ENCODE assay signal across 16 mouse cellular contexts in the genomic region with DNA sequence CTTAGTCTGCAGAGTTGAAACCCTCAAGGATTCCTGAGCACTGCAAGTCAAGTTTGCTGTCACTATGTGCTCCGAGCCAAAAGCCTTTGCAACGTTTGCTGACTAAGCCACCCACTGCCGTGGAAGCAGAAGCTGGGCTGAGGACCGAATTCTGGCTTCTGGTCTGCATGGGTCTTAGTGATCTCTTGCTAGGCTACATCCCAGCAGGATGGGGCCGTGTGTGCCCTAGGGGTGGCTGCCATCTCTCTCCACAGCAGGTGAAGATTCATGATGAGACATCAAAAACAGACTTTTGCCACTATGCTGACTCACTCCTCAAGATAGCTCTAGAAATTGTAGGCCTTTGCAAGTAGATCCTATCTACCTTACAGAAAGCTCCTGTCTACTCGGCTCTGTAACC.
A peak's percentile ranks its signal among the peaks of the same experiment; 100 is the strongest.
DNase-seq lines count a peak whose midpoint lies in the region; ATAC-seq lines count a peak whose summit lies in the region.
"Had no signal": no experiment of that assay in that cellular context is flagged by ENCODE, and none has a peak within 500 bp of the region (broad histone marks: within the 10 kb centered on the region; RNA-seq: fewer than 3 reads in every experiment).

No protein-coding gene starts in this region.

- no peak overlapping the region for H3K4me2 ChIP-seq in midbrain, embryonic 16.5 days (ENCODE audit: low read length)
- H3K4me2 ChIP-seq: heart, embryonic 15.5 days; hindbrain, embryonic 14.5 days; limb, embryonic 12.5 days; midbrain, embryonic 13.5 days had no signal

- 0 out of 2 replicates have a peak, but pooled peaks cover 3% of the 10 kb centered on the region for H3K36me3 ChIP-seq in midbrain, embryonic 16.5 days (ENCODE audit: control insufficient read depth, insufficient read depth, low read length)

- no peak overlapping the region for H3K4me3 ChIP-seq in midbrain, embryonic 16.5 days (ENCODE audit: low read depth, low read length)
- H3K4me3 ChIP-seq: heart, embryonic 15.5 days; limb, embryonic 12.5 days; midbrain, embryonic 13.5 days had no signal

- ATAC-seq in midbrain, embryonic 16.5 days: no peak
- no peak for ATAC-seq in CD4-positive, CD25-positive, alpha-beta regulatory T cell, adult 4 months
- ATAC-seq: midbrain, embryonic 13.5 days had no signal

- H3K27ac ChIP-seq in midbrain, embryonic 16.5 days (ENCODE audit: low read length): no peak overlapping the region
- H3K27ac ChIP-seq: heart, embryonic 15.5 days; hindbrain, embryonic 14.5 days; limb, embryonic 12.5 days; midbrain, embryonic 13.5 days had no signal

- H3K9ac ChIP-seq in midbrain, embryonic 16.5 days (ENCODE audit: low read depth, low read length): no peak overlapping the region
- H3K9ac ChIP-seq: heart, embryonic 15.5 days; hindbrain, embryonic 14.5 days; limb, embryonic 12.5 days; midbrain, embryonic 13.5 days had no signal

- H3K27me3 ChIP-seq in midbrain, embryonic 16.5 days (ENCODE audit: control insufficient read depth, insufficient read depth, low read depth, low read length): no peaks in the 10 kb centered on the region
- H3K27me3 ChIP-seq: heart, embryonic 15.5 days; limb, embryonic 12.5 days; midbrain, embryonic 13.5 days had no signal

- 77% methylated on average over 6 of the region's 6 CpGs for WGBS in midbrain, embryonic 16.5 days

- no peaks in the 10 kb centered on the region for H3K9me3 ChIP-seq in midbrain, embryonic 16.5 days (replicated peaks; ENCODE audit: control insufficient read depth, low read length, poor library complexity, severe bottlenecking)
- H3K9me3 ChIP-seq: heart, embryonic 15.5 days; limb, embryonic 12.5 days; midbrain, embryonic 13.5 days had no signal

- H3K4me1 ChIP-seq in midbrain, embryonic 16.5 days (ENCODE audit: control insufficient read depth, insufficient read depth, low read length): no peaks in the 10 kb centered on the region
- H3K4me1 ChIP-seq: limb, embryonic 12.5 days; midbrain, embryonic 13.5 days had no signal

- peak; percentile 50 for DNase-seq in adrenal gland, postnatal 10 days
- DNase-seq in adrenal gland, adult 8-10 months: no peak
- peak; percentile 3 for DNase-seq in layer of hippocampus, adult 9-10 months (ENCODE audit: low spot score)
- no peak for DNase-seq in layer of hippocampus, adult 8-10 months (ENCODE audit: low spot score in 2 of 2)
- DNase-seq in right cerebral cortex, adult 2 months (ENCODE audit: low spot score in 2 of 2): peak; percentile 11 to 18
- no peak for DNase-seq in right cerebral cortex, postnatal 10 days (ENCODE audit: low spot score in 2 of 2)
- DNase-seq: B cell, adult 2 months; cerebellum, adult 8-10 months; gastrocnemius, postnatal 10 days; kidney, adult 18-20 months had no signal

Comparison
In these comparisons a context has a peak if more than half of its experiments do, and no peak if none do; other contexts are left out.
1. DNase-seq: peak in adrenal gland, postnatal 10 days (single experiment), layer of hippocampus, adult 9-10 months (single experiment) and right cerebral cortex, adult 2 months (2 of 2); none in adrenal gland, adult 8-10 months (single experiment), layer of hippocampus, adult 8-10 months (0 of 2) and right cerebral cortex, postnatal 10 days (0 of 2).